Mouse (Mus musculus) liver, adult 2 months (tissue): ENCODE data around the gene Man1c1. TPM values are rescaled to one million over a fixed set of nuclear protein-coding genes. Genes with fewer than 3 reads are reported as not detected.

Source experiments
- DNase-seq: peaks from one replicate; pipeline ENCODE4 v3.0.0-alpha.2; 2011; ENCODE audit warnings: low read depth, low spot score; ENCODE audit errors: extremely low read depth
- H3K27ac ChIP-seq: fragments of 200-500 bp; replicated peaks from 2 replicates; pipeline ENCODE4 v1.5.1; 2012; ENCODE audit warnings: low read depth, mild to moderate bottlenecking, control low read depth, inconsistent platforms, low read length; ENCODE audit not compliant: insufficient read depth
- H3K27me3 ChIP-seq: fragments of 200-500 bp; 2 replicates; pipeline ENCODE4 v1.6.1; 2012; ENCODE audit warnings: mild to moderate bottlenecking, moderate library complexity, low read length, inconsistent platforms; ENCODE audit not compliant: control insufficient read depth, insufficient read depth
- H3K36me3 ChIP-seq: fragments of 200-500 bp; 2 replicates; pipeline ENCODE4 v1.6.1; 2012; ENCODE audit warnings: low read length, inconsistent platforms; ENCODE audit not compliant: control insufficient read depth, insufficient read depth
- H3K4me1 ChIP-seq: fragments of 200-500 bp; 2 replicates; pipeline ENCODE4 v1.6.1; 2011; ENCODE audit warnings: low read length; ENCODE audit not compliant: control insufficient read depth, insufficient read depth
- H3K4me3 ChIP-seq: fragments of 200-500 bp; 2 replicates; pipeline ENCODE4 v1.5.1; 2011; ENCODE audit warnings: low read depth, mild to moderate bottlenecking, control low read depth, low read length, moderate library complexity; ENCODE audit not compliant: insufficient read depth
- H3K79me2 ChIP-seq: fragments of 200-500 bp; 2 replicates; pipeline ENCODE4 v1.6.1; 2012; ENCODE audit warnings: inconsistent platforms, mild to moderate bottlenecking, low read length, moderate library complexity; ENCODE audit not compliant: control insufficient read depth, insufficient read depth
- H3K9ac ChIP-seq: fragments of 200-500 bp; 2 replicates; pipeline ENCODE4 v1.6.1; 2012; ENCODE audit warnings: low read depth, mild to moderate bottlenecking, control low read depth, inconsistent platforms, low read length
- CTCF ChIP-seq: fragments of 200-500 bp; IDR thresholded peaks from 2 replicates; pipeline ENCODE4 v1.5.1; 2011; ENCODE audit warnings: low read depth, low read length, control low read depth
- POLR2A ChIP-seq: fragments of 200-500 bp; IDR thresholded peaks from 2 replicates; pipeline ENCODE4 v1.6.1; 2011; ENCODE audit warnings: low read length, control low read depth; ENCODE audit not compliant: insufficient read depth; ENCODE audit errors: extremely low read depth
- WGBS: fragments of 180-500 bp; shearing (Covaris S2); methylation state at CpG from one replicate; pipeline ENCODE4 v1.1.7; 2018; 5-methylcytosine and 5-hydroxymethylcytosine counted together
- polyA plus RNA-seq: library from polyadenylated mRNA; depleted of rRNA; stranded (reverse); fragments of >200 nt; gene quantifications from 2 replicates; pipeline ENCODE4 v1.2.3, GENCODE M21; 2012
- total RNA-seq: library from RNA; depleted of rRNA; stranded (reverse); fragments of >200 nt; gene quantifications from 2 replicates; pipeline ENCODE4 v1.2.3, GENCODE M21; 2014

Man1c1 gene
- total and polyA plus RNA-seq, 2 experiments, result 1.1 TPM

DNA sequence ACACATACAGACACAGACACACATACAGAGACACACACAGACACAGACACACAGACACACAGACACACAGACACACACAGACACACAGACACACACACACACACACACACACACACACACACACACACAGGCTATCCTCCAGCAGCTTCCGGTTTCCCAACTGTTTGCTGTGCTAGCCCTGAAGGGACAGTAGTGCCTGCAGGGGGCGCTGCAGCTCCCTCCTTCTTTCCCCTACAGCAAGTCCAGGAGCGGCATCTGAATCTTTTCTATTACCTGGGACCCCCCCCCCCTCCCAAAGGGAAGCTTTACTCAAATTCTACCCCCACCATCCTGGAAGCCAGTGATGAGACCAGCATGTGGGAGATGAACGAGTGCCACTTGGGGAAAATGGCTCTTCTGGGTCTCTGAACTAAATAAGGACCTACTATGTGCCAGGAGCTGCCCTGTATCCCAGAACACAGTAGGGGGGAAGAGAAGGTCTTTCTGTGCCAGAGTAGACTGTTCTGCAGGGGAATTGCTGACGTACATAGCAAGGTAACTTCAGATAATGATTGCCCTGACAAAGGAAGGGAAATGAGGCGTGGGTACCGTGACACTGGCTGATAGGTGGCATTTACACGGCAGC lies 148.0 kb downstream of the Man1c1 start:
- Histone ChIP-seq H3K27me3 (no peaks in the 10 kb centered on the region), H3K4me1 (no peaks in the 10 kb centered on the region), H3K36me3 (no peaks in the 10 kb centered on the region), H3K9ac (no peak overlapping the region), H3K79me2 (no peaks in the 10 kb centered on the region), H3K4me3 (no peak overlapping the region), H3K27ac (no peak overlapping the region)
- WGBS, result 75% methylated on average over 8 of the region's 8 CpGs
- no peak for DNase-seq
- peak; percentile 46 for TF ChIP-seq CTCF
- no peak for TF ChIP-seq POLR2A

DNA sequence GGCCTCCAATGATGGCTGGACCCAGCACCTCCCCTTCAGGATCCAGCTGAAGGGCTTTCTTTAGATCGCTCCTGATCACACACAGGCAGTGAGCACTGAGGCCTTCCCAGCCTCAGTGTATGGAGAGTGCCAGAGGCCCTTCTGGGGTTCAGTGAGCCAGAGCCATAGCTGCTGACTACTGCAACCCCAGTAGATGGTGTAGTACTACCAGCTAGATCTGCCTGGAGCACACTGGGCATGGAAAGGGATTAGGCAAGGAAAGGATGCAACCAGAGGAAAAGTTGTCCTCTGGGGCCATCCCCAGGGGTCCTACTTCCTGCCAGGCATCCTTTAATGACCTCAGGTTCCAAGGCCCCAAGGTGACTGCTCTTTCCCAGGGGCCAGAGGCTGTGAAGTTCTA lies 150.5 kb downstream of the Man1c1 start:
- WGBS, result 92% methylated on average over 1 of the region's 1 CpGs
- H3K27ac ChIP-seq, result no peak overlapping the region
- H3K4me3 ChIP-seq, result no peak overlapping the region
- H3K27me3 ChIP-seq, result no peaks in the 10 kb centered on the region
- no peaks in the 10 kb centered on the region for H3K79me2 ChIP-seq
- H3K9ac ChIP-seq, result no peak overlapping the region
- no peak for DNase-seq
- H3K36me3 ChIP-seq, result no peaks in the 10 kb centered on the region
- TF ChIP-seq CTCF (no peak), POLR2A (no peak)
- no peaks in the 10 kb centered on the region for H3K4me1 ChIP-seq

GRCm38 (mm10) chr4:134551494-134552316 lies 152.4 kb downstream of the Man1c1 start, which contains the start of gene Selenon:
TSS of gene Selenon (minus strand) at chr4:134552166.
- DNase-seq, result no peak
- 7% methylated on average over 64 of the region's 67 CpGs for whole genome bisulfite sequencing
- Histone ChIP-seq H3K9ac (peak within 1 kb of the TSS; percentile 58), H3K36me3 (no peaks in the 10 kb centered on the region), H3K79me2 (no peaks in the 10 kb centered on the region), H3K4me3 (peak within 1 kb of the TSS; percentile 63), H3K27me3 (no peaks in the 10 kb centered on the region), H3K4me1 (no peaks in the 10 kb centered on the region), H3K27ac (no peak within 1 kb of the TSS)
- TF ChIP-seq POLR2A (no peak), CTCF (no peak)

DNA sequence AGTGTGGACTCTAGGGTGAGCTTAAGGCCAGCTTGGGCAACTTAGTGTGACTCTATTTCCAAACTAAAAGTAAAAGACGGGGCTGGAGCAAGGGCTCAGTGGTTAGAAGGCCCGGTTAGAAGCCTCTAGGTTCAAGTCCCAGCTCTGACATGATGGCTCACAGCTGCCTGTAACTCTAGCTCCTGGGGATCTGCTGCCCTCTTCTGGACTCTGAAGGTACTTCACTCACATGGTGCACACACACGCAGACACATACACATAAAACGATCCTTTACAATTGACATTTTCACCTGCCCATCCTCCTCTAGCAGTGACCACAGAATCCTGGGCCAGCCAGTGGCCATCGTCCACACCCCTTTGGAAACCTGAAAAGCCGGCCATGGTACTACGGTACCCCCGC lies 154.2 kb downstream of the Man1c1 start:
- Histone ChIP-seq H3K4me1 (no peaks in the 10 kb centered on the region), H3K27ac (no peak overlapping the region), H3K9ac (no peak overlapping the region), H3K79me2 (no peaks in the 10 kb centered on the region), H3K36me3 (no peaks in the 10 kb centered on the region), H3K27me3 (no peaks in the 10 kb centered on the region), H3K4me3 (no peak overlapping the region)
- 99% methylated on average over 8 of the region's 8 CpGs for WGBS
- no peak for DNase-seq
- TF ChIP-seq CTCF, result peak; percentile 15; the same call in 1 of the 2 replicates
- no peak for TF ChIP-seq POLR2A

- Histone ChIP-seq H3K79me2 (no peaks in the 10 kb centered on the region), H3K4me3 (no peak overlapping the region), H3K27ac (no peak overlapping the region), H3K9ac (no peak overlapping the region), H3K27me3 (no peaks in the 10 kb centered on the region), H3K4me1 (no peaks in the 10 kb centered on the region), H3K36me3 (no peaks in the 10 kb centered on the region)
- TF ChIP-seq POLR2A (no peak), CTCF (no peak)
- DNase-seq, result no peak
- whole genome bisulfite sequencing, result 79% methylated on average over 18 of the region's 18 CpGs
Measured at GRCm38 (mm10) chr4:134548169-134548938, 155.7 kb downstream of the Man1c1 start.
